Mouse (Mus musculus): Measurements from ENCODE around the gene Tmc5. TPM values are rescaled to one million over a fixed set of nuclear protein-coding genes. Genes with fewer than 3 reads are reported as not detected.

The Tmc5 gene
- polyA plus RNA-seq, 1 experiment: not detected

DNA sequence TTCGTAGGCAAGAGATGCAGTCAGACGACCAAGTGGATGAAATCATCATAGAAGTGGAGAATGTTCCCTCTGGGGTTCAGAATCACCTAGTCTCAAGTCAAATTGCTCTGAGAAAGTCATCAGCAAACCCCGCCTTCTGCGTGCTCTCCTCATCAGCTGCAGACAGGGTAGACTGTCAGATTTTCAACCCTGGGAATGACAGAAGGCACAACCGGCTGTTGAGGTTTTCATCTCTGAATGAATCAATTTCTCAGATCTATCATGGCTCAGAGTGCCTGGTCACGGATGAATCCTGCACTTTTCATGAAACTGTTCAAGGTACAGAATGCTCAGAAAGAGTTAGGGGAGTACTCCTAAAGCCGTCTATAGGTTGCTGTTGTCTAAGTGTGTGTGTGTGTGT, 36.9 kb downstream of the Tmc5 start:
- no peak overlapping the region for H3ac ChIP-seq (ENCODE audit: control insufficient read depth, insufficient read length)
- H3K27me3 ChIP-seq (ENCODE audit: control insufficient read depth, insufficient read depth, insufficient read length): no peaks in the 10 kb centered on the region
- H3K79me2 ChIP-seq (ENCODE audit: control insufficient read depth, insufficient read depth): no peaks in the 10 kb centered on the region
- H3K4me3 ChIP-seq: no peak overlapping the region
- TF ChIP-seq TCF3 (IDR thresholded peaks at IDR 0.05; ENCODE audit: insufficient read length, low read depth): no peak
- TF ChIP-seq REST (IDR thresholded peaks at IDR 0.05; ENCODE audit: insufficient read depth, insufficient read length): no peak
- no peak for TF ChIP-seq MYOD1 (IDR thresholded peaks at IDR 0.05; ENCODE audit: control insufficient read depth in 1 of 3, insufficient read length in 2 of 3, low read depth in 2 of 3)
- no peak for TF ChIP-seq POLR2AphosphoS2 (IDR thresholded peaks at IDR 0.05; ENCODE audit: insufficient read length, low read depth)
- no peak for TF ChIP-seq SRF (IDR thresholded peaks at IDR 0.05; ENCODE audit: control insufficient read depth, insufficient read length, low read depth)
- H3K36me3 ChIP-seq (ENCODE audit: control insufficient read depth, insufficient read depth): no peaks in the 10 kb centered on the region
- no peak overlapping the region for H3K4me2 ChIP-seq (ENCODE audit: low read depth)

DNA sequence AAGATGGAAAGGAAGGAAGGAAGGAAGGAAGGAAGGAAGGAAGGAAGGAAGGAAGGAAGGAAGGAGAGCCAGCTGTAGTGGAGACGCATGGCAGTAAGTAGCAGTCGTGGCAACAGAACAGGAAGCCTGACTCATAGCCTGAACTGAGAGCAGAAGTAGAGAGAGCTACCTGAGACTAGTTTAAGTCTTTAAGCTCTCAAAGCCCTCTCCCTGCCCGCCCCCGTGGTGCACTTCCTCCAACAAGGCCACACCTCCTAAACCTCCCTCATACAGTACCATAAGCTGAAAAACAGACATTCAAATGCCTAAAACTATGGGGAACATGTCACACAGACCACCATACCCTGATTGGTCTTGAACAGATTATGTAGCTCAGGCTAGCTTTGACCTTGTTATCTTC, 40.4 kb downstream of the Tmc5 start:
- H3ac ChIP-seq (ENCODE audit: control insufficient read depth, insufficient read length): no peak overlapping the region
- no peak for TF ChIP-seq E2F4 (IDR thresholded peaks at IDR 0.05; ENCODE audit: insufficient read depth)
- no peaks in the 10 kb centered on the region for H3K79me2 ChIP-seq (ENCODE audit: control insufficient read depth, insufficient read depth)
- no peaks in the 10 kb centered on the region for H3K27me3 ChIP-seq (ENCODE audit: control insufficient read depth, insufficient read depth, insufficient read length)
- no peak overlapping the region for H3K4me2 ChIP-seq (ENCODE audit: low read depth)
- no peak overlapping the region for H3K4me3 ChIP-seq
- H3K36me3 ChIP-seq (ENCODE audit: control insufficient read depth, insufficient read depth): no peaks in the 10 kb centered on the region

DNA sequence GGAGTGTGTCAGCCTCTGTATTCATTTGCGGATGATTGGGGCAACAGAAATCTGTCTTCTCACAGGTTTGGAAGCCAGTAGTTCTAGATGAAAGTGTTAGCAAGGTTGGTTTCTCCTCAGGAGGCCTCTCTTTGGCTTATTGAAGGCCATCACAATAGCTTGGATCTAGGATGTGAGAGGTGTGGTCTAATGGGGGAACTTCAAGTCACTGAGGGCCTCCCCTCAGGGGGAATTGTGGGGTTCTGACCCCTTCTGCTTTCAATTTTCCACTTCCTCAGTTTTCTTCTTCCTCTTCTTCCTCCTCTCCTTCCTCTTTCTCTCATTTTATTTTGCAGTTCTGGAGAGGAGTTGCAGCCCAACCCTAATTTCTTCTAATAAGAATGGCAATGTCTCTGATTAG, 49.1 kb downstream of the Tmc5 start:
- Histone ChIP-seq H3K79me2 (ENCODE audit: control insufficient read depth, insufficient read depth) (no peaks in the 10 kb centered on the region), H3ac (ENCODE audit: control insufficient read depth, insufficient read length) (no peak overlapping the region), H3K4me3 (no peak overlapping the region), H3K36me3 (ENCODE audit: control insufficient read depth, insufficient read depth) (no peaks in the 10 kb centered on the region), H3K4me2 (ENCODE audit: low read depth) (no peak overlapping the region), H3K27me3 (ENCODE audit: control insufficient read depth, insufficient read depth, insufficient read length) (peaks cover 10% of the 10 kb centered on the region)
- TF ChIP-seq MAX (IDR thresholded peaks at IDR 0.05; ENCODE audit: low read depth) (no peak), TCF3 (IDR thresholded peaks at IDR 0.05; ENCODE audit: insufficient read length, low read depth) (no peak), MYOG (IDR thresholded peaks at IDR 0.05; ENCODE audit: control insufficient read depth in 1 of 3, insufficient read depth in 1 of 3, insufficient read length in 2 of 3, low read depth in 2 of 3) (no peak), POLR2AphosphoS2 (IDR thresholded peaks at IDR 0.05; ENCODE audit: insufficient read length, low read depth) (no peak), CEBPB (IDR thresholded peaks at IDR 0.05; ENCODE audit: insufficient read depth, poor library complexity, severe bottlenecking) (no peak), E2F4 (IDR thresholded peaks at IDR 0.05; ENCODE audit: insufficient read depth) (no peak), POLR2A (IDR thresholded peaks at IDR 0.05; ENCODE audit: insufficient read length, low read depth) (no peak), TCF12 (IDR thresholded peaks at IDR 0.05; ENCODE audit: insufficient read depth, poor library complexity, severe bottlenecking) (no peak), SRF (IDR thresholded peaks at IDR 0.05; ENCODE audit: control insufficient read depth, insufficient read length, low read depth) (no peak), REST (IDR thresholded peaks at IDR 0.05; ENCODE audit: insufficient read depth, insufficient read length) (no peak), USF1 (IDR thresholded peaks at IDR 0.05; ENCODE audit: low read depth) (no peak), MYOD1 (IDR thresholded peaks at IDR 0.05; ENCODE audit: control insufficient read depth in 1 of 3, insufficient read length in 2 of 3, low read depth in 2 of 3) (no peak)

DNA sequence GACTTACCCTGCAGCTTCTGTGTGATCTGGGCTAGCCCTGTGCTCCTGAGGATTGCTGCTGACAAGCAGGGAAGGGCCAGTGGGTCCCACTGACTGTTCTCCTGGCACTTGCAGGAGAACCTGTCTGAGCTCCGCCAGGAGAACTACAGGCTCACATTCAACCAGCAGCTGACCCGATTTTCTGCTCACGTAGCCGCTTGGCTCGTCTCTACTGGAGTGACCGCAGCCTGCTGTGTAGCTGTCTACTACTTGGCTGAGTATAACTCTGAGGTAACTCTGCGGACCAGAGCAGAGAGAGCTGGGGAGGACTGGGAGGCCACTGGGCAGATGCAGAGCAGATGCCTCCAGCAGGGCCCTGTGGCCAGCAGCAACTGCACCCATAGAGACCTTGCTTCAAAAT, 52.2 kb downstream of the Tmc5 start:
- H3K36me3 ChIP-seq (ENCODE audit: control insufficient read depth, insufficient read depth): no peaks in the 10 kb centered on the region
- TF ChIP-seq REST (IDR thresholded peaks at IDR 0.05; ENCODE audit: insufficient read depth, insufficient read length) (no peak), POLR2A (IDR thresholded peaks at IDR 0.05; ENCODE audit: insufficient read length, low read depth) (no peak), MYOG (IDR thresholded peaks at IDR 0.05; ENCODE audit: control insufficient read depth in 1 of 3, insufficient read depth in 1 of 3, insufficient read length in 2 of 3, low read depth in 2 of 3) (no peak)
- H3K4me2 ChIP-seq (ENCODE audit: low read depth): no peak overlapping the region
- peaks cover 10% of the 10 kb centered on the region for H3K27me3 ChIP-seq (ENCODE audit: control insufficient read depth, insufficient read depth, insufficient read length)
- no peak overlapping the region for H3ac ChIP-seq (ENCODE audit: control insufficient read depth, insufficient read length)
- no peak overlapping the region for H3K4me3 ChIP-seq
- no peaks in the 10 kb centered on the region for H3K79me2 ChIP-seq (ENCODE audit: control insufficient read depth, insufficient read depth)

DNA sequence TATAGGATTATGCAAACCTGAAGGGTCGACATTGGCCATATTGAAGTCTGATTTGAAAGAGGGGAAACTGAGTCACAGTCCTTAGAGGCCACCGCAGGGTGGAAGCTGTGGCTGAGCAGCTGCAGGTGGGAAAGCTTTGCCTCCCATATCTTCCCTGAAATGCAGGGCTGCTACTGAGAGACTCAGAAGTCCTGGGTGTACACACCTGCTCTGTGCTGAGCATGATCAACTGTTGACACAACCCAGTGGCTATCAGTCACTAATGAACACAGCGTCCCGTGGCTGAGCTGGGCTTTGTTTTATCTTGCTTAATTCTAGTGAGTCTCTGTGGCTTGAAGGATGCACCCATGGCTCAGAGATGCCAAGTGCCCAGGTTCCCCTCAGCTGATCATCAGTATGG, 53.0 kb downstream of the Tmc5 start:
- H3K27me3 ChIP-seq (ENCODE audit: control insufficient read depth, insufficient read depth, insufficient read length): peaks cover 10% of the 10 kb centered on the region
- no peak overlapping the region for H3K4me2 ChIP-seq (ENCODE audit: low read depth)
- no peak overlapping the region for H3K4me3 ChIP-seq
- no peak for TF ChIP-seq TCF12 (IDR thresholded peaks at IDR 0.05; ENCODE audit: insufficient read depth, poor library complexity, severe bottlenecking)
- TF ChIP-seq CEBPB (IDR thresholded peaks at IDR 0.05; ENCODE audit: insufficient read depth, poor library complexity, severe bottlenecking): no peak
- TF ChIP-seq POLR2A (IDR thresholded peaks at IDR 0.05; ENCODE audit: insufficient read length, low read depth): no peak
- no peak for TF ChIP-seq POLR2AphosphoS2 (IDR thresholded peaks at IDR 0.05; ENCODE audit: insufficient read length, low read depth)
- TF ChIP-seq E2F4 (IDR thresholded peaks at IDR 0.05; ENCODE audit: insufficient read depth): no peak
- no peak for TF ChIP-seq MYOG (IDR thresholded peaks at IDR 0.05; ENCODE audit: control insufficient read depth in 1 of 3, insufficient read depth in 1 of 3, insufficient read length in 2 of 3, low read depth in 2 of 3)
- no peak for TF ChIP-seq TCF3 (IDR thresholded peaks at IDR 0.05; ENCODE audit: insufficient read length, low read depth)
- TF ChIP-seq REST (IDR thresholded peaks at IDR 0.05; ENCODE audit: insufficient read depth, insufficient read length): no peak
- no peak for TF ChIP-seq SRF (IDR thresholded peaks at IDR 0.05; ENCODE audit: control insufficient read depth, insufficient read length, low read depth)
- no peak for TF ChIP-seq MYOD1 (IDR thresholded peaks at IDR 0.05; ENCODE audit: control insufficient read depth in 1 of 3, insufficient read length in 2 of 3, low read depth in 2 of 3)
- TF ChIP-seq USF1 (IDR thresholded peaks at IDR 0.05; ENCODE audit: low read depth): no peak
- H3ac ChIP-seq (ENCODE audit: control insufficient read depth, insufficient read length): no peak overlapping the region
- no peaks in the 10 kb centered on the region for H3K79me2 ChIP-seq (ENCODE audit: control insufficient read depth, insufficient read depth)
- no peaks in the 10 kb centered on the region for H3K36me3 ChIP-seq (ENCODE audit: control insufficient read depth, insufficient read depth)
